Mouse (Mus musculus): ENCODE measurements at regions not wholly inside any gene's neighbourhood (a gene's known extent, or its start where the extent isn't known, plus 50 kb on each side); places are given as distances from the start of the nearest gene placed in this dataset.

DNA sequence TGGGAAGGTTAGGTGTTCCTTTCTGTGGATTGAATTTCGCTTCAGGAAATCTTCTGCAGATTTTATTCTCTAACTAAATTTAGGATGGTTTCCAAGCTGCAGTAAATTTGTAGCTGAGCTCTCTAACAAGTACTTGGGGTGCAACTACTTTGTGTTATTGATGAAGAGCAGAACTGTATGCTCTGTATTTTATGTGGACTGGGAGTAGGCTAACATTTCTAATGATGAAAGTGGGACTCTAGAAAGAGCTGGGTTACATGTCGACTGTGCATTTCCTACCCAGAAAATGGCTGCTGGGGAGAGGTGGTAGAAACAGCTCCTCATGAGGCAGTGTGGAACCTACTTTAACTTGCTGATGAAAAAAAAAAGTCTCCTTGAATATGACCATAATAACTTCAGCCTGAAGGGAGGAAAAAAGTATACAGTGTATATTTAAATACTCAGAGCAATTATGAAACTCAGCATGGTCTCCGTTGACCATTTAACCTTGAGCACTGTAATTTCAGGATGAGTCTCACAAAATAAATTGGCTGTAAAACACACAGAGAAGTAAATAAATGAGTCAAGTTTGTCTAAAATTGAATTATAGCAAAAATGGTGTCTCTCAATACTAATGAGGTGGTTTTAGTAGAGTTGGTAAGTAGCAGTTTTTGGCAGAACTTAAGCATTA is 852.6 kb downstream of the Stpg2 start:
- no peak for DNase-seq (ENCODE audit: low read depth, low spot score)

DNA sequence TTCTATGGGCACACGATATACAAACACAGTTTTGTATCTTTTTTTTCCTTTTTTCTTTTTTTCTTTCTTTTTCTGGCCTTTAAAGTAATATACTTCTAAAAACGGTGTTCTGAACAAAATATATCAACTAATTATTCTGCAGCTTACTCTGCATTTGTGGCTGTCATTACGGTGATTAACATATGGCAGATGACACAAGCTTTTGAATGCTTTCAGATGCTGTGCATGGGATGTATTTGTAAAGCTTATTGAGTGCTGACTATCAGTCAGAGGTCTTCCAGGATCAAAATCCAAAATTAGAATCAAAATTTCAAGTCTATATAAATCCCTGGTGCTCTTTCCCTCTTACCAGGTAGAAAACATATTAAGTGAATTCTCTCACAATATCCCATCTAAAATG is 853.6 kb downstream of the Stpg2 start:
- no peak for DNase-seq (ENCODE audit: low read depth, low spot score)

DNA sequence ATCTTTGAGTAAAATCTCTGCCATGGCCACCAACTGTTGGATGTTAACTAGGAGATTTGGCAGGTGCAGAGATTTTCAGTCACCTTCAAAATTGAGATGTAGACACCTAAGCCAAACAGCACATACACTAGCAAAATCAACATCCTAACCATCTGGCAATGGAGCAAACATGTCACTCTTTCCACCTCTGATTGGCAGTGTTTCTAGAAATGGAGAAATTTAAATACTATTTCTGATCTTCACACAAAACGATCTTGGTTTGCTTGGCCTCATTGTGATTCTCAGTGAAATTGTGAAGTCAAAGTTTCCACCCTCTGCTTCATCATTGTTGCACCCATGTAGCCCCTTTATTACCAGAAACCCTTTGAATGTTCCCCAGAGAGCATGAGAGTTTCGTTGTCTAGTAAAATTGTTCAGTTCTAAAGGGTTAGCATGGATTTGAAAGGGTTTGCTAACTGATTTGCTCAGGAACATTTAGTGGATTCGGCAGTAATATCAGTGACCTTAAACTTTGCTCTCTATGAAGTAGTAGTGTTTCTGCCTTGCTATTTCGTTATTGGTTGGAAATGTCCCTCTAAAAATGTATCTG is 854.1 kb downstream of the Stpg2 start:
- no peak for DNase-seq (ENCODE audit: low read depth, low spot score)

DNA sequence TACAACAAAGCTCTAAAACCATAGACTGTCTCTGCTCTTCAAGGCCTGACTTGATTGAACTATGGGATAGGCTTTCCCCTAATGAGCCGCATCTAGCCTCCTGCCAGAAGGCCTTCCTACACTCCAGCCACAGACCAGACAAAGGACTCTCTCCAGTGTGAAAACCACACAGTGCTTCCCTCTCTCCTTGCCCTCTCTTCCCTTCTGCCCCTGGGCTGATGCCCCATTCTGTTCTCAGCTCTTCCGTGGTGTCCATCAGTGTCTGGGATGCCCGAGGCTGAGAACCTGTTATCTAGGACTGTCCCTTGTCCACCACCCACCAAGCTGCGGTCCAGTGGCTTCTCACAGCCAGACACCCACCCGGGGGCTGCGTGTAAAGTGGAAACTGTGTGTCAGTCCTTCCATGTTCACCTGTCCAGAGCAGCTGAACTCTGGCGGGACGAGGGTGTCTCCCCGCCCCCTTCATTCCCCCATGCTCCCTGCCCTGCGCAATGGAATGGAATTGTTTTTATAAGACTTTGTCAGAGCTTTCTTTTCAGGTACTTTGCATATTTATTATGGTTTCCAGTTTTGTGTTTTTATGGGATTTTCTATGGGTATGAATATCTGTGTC is 856.4 kb downstream of the Stpg2 start:
- no peak for DNase-seq (ENCODE audit: low read depth, low spot score)

DNA sequence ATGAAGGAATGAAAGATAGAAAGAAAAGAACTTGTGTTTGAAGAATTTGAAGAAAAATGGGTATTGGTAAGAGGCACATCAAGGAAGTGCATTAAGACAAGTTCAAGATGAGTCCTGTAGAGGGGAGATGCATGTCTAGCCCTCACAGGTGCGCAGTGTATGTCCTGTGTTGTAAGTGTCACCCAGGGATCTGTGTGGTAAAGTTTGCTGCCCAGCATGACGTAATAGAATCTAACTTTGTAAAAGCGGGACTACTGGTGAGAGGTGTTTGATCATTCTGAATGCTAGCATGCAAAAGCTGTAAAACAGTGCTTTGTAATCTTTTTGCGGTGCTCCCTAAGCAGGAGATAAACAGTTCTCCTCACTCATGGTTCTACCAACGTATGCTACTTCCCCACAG is 857.4 kb downstream of the Stpg2 start:
- no peak for DNase-seq (ENCODE audit: low read depth, low spot score)

DNA sequence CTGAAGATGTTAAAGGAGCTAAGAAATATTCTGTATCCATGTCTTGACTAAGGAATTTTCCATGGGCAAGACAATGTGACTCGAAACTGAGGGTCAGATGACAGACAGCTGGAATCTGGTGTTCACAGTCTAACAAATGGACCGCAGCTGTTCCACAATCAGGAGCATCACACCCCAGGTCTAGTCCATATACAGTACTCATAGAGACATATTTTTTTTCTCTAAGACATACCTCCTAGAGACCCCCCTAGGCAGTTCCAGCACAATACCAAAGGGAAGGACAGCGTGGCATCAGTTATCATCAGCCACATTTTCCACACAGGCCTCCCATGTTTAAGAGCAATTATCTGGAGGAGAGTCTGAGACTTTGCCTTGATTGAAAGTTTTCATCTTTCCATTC is 878.8 kb downstream of the Stpg2 start:
- no peak for DNase-seq (ENCODE audit: low read depth, low spot score)

DNA sequence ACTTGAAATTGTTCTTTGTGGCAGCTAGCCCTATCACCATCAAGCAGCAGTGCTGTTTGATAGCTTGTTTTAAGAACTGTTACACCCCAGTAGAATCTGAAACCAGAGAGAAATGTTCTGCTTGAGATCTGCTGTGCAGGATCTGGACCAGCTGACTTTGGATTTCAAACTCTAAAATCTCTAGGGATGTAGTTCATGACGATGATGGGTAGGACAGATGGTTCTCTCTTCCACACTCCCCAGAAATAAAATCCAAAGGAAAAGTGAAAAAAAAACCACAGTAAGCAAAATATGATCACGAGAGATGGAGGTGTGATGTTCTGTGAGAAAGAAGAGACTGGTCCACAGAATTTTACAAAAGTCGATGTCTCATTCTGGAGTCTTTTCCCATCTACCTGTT is 879.9 kb downstream of the Stpg2 start:
- no peak for DNase-seq (ENCODE audit: low read depth, low spot score)

DNA sequence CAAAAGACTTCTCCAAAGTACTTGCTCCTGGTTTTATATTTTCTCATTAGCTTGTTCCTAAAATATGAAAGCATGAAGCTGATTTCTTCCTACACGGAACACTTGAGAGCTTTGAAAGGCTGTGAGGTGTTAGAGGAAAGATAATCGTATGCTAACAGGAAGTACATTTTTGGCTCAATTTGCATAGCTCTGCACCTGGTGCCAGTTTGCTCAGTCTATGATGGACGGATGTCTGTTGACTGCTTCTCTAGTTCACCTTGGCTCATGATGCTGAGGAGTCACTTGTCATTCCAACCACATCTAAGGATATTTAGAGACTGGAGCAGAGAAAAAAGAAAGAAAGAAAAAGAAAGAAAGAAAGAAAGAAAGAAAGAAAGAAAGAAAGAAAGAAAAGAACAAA is 882.5 kb downstream of the Stpg2 start:
- DNase-seq (ENCODE audit: low read depth, low spot score): no peak

DNA sequence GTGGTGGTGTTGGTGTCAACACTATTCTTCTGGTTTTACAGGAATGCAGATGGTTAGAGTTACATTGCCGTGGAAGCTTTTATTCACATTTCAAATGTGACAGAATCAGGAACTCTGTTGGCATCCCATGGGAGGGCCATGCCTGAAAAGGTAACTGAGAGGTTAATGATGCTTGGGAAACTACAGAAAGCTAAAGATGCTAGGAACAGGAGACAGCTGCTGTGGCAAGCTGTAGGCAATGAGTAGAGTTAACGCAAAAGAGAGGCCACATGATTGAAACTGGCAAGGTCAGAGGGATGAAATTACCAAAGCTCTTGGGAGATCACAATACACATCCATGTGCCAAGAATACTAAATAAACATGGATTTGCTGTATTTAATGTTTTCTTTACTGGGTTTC is 886.4 kb downstream of the Stpg2 start:
- DNase-seq (ENCODE audit: low read depth, low spot score): no peak

DNA sequence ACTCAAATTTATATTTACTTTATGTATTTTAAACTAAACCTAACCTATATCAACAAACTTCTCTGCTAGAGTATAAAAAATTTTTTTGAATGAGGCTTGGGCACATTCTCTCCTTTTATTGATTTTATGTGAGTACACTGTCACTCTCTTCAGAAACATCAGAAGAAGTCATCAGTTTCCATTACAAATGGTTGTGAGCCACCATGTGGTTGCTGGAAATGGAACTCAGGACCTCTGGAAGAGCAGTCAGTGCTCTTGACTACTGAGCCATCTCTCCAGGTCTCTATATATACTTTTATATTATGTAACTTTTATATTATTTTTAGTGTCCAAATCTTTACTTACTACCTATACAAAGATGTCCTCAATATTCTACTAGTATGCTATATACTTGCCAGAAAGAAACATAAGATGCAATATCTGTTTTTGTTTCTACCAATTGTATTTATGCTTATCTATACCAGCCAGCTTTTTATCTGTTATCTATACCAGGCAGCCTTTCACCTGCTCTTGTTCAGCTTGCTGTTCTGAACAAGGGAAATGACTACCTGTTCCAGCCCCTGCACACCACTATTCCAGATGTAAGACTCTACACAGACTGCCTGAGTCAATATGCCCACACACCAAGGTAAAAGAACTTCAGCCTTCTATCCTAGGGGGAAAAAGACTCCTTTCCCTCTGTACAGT is 891.5 kb downstream of the Stpg2 start:
- DNase-seq (ENCODE audit: low read depth, low spot score): no peak

DNA sequence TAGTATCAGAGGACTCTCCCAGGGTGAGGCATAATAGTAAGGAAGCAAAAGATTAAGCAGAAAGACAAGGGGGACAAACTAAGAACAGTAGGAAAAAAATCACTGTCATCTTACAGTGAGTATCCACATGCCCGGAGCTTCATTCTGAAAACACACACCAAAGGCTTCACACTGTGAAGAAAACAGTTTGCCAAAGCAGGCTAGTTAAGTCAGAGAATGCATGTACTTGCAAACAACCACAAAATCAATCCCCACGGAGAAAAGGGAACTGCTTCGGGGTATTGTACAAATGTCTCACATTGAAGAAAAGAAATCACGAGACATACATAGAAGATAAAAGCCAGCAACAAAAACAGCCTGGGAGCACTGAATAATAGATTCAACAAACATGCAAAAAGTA is 903.9 kb downstream of the Stpg2 start:
- DNase-seq (ENCODE audit: low read depth, low spot score): no peak

DNA sequence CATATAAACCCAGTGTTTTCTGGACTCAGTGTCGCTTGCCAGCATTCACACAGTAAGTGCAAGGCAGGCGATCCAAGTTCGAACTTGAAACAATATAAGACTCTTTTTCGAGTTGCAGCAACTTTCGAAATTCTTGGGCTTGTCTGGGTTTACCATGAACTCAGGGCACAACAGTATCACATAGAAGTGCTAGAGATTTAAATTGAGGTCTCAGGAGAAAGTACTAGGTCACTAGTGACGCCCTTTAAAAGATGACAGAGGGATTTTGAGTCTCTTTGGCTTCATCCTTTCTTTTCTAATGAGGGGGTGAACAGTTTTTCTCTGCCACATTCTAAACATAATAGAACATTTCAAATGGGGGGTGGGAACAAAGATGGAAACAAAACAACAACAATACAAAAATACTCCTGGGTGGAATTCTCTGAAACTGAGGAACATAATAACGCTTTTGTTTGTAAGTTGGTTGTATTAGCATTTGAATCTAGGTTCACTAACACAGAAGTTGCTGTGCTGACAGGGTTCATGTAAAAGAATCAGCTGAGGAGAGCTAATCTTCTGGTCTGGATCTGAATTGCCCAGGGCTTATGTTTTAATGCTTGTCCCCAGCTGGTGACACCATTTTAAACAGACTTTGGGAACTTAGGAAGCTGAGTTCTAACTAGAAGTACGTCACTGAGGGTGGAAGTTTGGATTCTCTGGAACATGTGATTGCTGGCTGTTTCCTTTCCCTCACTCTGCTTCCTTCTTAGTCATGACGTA is 906.1 kb downstream of the Stpg2 start:
- no peak for DNase-seq (ENCODE audit: low read depth, low spot score)

DNA sequence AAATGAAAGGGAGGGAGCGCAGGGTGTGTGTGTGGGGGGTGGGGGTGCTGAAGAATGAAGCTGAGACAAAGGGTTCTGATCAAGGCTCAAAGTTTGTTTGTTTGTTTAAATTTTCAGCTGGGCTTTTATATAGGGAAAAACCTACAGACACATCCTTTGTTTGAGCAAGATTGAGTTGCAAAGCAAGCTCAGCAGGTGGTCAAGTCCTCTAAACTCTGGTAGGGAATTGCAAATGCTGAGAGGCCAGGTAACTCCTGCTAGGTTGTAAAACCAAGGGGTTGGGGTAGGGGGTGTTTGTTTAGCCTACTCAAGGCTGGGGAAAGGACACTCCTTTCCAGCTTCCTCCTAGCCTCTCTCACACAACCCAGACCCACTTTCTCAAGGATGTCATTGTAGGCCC is 909.6 kb downstream of the Stpg2 start:
- DNase-seq (ENCODE audit: low read depth, low spot score): no peak

DNA sequence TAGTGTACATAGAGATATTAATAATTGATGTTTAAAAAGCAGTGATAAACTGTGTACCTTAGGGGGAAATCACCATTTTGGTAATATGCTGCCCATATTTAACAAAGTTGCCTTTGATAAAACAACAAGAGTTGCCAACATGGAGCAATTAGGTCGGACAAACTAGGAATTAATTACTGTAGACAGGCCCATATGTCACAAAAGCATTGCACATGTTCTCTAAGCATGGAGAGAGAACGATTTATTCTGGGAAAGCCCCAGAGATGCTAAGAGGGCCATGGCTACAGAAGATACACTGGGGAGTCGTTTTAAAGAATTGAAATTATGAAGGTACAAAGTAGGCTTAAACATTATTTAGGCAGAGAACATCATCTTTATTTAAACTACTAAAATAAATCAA is 921.8 kb downstream of the Stpg2 start:
- no peak for DNase-seq (ENCODE audit: low read depth, low spot score)

DNA sequence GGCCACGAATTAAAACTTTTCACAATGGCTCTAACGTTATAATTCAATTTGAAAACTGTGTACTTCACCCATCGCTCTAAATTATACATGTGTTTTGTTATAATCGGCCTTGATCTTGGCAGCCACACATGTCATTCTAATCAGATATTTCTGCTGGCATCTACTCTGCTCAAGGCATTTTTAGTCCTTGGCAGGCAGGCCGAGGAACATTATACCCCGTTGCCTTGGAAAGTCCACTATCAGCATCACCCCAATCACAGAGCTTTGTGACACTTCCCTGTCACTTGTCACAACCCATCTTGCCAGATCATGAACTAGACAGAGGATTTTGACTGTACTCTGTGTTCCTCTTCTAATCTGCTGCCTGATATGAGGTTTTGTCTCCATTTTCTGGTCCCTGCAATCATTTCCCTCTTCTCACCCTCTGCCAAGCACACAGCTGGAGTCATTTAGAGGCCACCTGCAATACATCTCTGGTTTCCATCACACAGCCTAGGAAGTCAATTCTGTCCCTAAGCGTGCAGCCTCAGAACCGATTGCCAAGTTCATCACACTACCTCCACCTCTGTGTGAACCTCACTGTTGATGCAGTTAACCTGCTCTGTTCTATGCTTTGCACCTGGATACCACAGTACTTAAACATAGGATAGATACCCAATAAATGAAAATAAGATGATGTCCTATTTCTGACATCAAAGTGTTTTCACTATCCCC is 923.7 kb downstream of the Stpg2 start:
- DNase-seq (ENCODE audit: low read depth, low spot score): no peak

DNA sequence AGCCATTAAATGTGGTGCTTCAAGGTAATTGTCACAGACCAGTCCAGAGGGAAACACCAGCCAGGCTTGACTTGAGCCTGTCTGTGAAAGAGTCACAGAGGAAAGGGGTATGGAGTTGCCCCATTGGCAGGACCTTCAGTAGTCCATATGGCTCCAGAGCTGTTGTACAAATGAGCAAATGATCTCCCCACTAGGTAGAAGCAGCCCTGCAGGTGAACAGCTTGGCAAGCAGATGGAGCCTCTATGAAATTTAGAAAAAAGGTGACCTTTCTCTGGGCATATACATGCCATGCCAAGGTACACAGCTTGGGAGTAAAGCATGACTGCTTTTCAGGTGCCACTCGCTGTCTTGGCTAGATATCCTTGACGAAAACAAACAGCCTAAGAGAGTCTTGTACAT is 938.4 kb downstream of the Stpg2 start:
- DNase-seq (ENCODE audit: low read depth, low spot score): no peak

DNA sequence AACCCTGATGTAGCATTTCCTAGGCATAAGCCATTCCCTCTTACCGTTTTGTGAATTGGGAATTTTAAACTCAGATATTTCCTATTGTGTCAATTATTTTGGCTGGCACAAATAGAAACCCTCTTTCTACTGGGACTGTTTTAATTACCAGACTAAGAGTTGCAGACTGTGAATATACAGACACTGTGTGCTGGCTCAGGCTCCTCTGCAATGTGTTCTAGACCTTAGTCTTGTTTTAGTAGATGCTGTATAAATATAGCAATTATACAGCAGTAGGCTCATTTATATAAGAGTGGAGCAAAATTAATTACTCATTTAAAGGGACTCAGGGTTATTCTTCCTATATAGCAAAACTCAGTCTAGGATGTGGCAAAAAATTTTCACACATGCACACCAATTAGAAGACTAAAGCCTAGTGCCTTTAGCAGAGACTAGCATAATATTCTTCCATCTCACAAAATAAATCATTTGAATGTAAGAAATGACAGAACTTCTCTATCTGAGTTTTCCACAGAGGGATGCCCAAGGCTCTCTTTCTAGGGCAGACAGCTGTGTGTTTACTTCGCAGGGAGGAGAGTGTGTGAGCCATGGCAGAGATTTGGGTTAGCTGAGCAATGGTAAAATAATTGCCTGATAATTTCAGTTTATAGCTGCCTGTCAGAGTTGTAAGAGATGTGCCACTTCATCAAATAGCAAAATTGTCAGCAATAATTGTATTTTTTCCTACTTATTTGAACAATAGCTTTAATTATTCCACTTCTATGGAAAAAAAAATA is 941.9 kb downstream of the Stpg2 start:
- DNase-seq (ENCODE audit: low read depth, low spot score): no peak

DNA sequence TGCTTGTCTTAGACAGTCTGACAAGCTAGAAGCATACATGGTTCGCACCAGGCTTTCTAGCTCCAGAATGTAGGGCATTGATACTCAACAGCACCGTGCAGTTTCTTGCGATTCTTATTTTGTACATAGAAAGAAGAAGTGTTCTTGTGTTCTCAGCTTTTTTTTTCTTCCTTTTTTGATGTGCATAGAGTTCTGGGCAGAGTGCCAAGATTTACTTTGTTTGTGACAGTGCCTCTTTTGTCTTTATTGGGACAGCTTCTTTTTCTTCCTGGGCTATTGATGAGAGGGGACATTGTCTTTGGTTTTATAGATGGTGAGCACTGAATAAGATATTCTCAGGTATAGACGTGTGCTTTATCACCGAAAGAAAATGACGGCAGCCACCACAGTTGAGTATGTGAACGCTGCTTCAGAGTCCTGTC is 945.0 kb downstream of the Stpg2 start:
- no peak for DNase-seq (ENCODE audit: low read depth, low spot score)

DNA sequence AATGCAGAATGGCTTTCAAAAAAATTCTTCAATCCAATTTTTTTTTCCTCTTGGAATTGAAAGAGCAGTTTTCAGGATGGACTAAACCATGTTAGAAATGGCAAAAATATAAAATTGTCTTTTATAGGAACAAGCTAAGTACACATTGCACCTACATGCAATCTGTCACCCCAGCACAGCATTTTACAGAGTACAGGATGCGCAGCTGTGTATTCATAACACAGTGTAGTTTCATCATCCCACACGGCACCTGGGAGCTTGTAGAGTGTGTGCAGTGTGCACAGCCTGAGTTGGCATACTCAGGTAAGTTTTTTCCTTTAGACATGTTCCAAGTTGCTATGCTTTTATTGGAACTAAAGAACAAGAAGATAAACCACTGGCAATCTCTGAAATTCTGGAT is 974.0 kb downstream of the Stpg2 start:
- DNase-seq (ENCODE audit: low read depth, low spot score): no peak

DNA sequence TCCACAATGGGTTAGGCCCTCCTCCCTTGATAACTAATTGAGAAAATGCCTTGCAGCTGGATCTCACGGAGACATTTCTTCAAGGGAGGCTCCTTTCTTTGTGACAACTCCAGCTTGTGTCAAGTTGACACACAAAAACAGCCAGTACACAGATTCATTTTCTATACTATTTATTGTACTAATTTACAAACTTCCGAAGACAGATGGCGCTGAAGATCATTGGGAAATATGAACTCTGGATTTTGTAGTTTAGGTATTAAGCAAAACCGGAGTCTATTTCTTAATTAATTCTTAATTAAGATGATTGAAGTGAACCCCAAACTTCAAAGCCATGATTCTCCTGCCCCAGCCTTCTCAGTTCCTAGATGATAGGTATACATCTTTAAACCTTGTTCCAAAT is 977.2 kb downstream of the Stpg2 start:
- DNase-seq (ENCODE audit: low read depth, low spot score): no peak
